Mouse (Mus musculus): Measurements from ENCODE around the gene Mrps18a. TPM values are rescaled to one million over a fixed set of nuclear protein-coding genes. Genes with fewer than 3 reads are reported as not detected.

The Mrps18a gene
- 24.0 and 33.8 TPM in 2 replicates for total RNA-seq (2023)

DNA sequence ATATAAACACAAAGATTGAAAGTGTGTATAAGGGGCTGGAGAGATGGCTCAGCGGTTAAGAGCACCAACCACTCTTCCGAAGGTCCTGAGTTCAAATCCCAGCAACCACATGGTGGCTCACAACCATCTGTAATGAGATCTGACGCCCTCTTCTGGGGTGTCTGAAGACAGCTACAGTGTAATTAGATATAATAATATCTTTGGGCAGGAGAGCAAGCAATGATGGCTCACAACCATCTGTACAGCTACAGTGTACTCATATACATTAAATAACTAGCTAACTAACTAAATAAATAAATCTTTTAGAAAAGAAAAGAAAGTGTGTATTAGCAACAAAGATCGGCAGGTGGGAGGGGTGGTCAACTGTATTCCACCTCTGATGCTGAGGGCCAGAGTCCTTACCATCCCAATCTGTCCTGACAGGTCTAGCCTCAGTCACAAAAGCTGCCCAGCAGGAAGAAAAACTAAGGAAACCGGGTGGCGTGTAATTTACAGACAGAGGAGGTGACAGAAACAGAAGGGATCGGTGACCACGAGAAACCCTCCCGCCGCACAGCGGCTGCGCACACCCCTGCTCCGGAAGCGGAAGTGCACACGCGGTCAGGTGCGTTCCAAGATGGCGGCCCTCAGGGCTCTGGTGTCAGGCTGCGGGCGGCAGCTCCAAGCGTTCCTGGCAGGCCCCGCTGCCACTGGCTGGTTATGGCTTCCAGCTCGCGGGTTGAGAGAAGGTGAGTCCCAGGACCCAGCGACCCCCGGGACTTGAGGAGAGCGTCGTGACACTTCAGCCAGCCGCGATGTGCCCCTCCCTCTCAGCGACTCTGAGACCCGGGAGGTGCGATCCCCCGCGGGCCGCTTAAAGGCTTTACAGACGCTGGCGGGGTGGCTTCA, at the start of gene Mrps18a:
Gene Mrps18a, plus strand, starts transcription at position 585 of the 888 bp plus-strand sequence.

DNA sequence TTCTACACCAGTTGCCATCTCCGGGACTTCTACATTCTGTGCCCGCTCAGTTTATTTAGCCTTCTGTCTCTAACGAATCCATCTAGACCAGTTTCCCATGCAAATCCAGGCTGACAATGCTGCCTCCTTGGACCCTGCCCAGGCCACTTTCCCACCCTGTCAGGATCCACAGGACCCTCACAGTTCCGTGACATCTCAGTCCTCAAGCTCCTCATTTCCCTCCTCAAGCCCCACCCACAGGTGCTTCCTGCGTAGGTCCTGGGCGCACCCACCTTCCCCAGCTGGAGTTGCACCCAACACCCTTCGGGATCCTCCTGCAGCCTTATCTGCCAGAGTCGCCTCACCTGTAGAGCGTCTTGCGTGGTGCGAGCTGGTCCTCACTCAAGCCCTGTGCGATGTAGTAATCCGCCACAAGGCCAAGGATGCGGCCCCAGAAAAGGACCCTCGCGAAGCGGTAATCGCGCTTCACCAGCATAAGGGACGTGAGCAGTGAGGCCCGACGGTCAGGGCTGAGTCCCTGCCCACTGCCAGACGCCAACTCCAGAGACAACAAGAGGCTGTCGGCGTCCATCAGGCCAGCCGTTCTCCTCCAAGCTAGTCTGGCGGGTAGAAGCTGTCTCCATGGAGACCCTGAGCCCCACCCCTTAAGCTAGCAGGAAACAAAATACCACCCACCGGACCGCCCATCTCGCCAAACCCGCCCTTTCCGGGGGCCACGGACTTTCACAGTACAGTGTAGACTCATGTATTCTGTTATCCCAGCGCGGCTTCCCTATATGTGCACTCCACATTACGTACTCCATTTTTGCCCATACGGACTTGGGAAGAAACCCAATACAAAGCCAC, 33.0 kb downstream of the Mrps18a start, which contains the start of gene Rsph9:
Gene Rsph9, minus strand, starts transcription at position 639 of the 846 bp plus-strand sequence.

DNA sequence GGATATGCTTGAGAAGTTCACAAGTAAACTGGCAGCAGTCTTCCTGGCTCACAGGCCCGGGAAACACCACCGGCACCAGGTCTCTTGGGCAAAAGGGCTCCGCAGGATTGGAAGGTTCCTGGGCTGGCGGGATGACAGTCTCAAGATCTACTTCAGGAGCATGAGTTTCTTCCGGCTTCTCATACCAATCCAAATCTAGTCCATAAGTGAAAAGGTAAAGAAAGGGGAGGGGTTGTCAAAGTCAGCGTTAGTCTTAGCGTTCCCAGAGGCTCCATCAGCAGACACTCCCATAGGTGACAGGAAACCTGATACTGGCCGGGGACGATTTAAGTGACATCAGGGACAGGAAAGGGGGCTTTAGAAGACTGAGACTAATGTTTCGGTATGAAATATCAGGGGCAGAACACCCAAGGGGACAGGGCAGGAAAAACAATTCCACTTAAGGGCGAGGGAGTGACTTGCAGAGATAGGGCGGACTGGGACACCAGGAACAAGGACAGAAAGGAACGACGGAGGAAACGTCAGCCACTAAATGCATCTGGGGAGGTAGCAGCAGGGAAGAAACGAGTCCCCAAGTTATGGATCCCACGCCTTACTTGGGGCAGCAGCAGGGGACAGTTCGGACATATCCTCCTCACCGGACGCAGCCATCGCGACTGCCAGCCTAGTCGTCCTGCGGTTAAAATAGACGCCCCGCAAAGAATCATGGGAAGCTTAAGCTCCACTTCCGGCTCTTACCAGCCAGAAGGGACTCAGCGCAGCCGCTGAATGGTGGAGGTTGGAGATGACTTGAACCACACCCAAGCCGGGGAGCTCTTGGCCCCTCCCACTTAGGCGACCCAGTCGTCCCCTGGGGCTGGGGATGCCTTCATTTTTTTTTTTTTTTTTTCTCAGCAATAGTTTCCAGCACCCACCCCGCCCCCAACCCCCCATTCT, 42.3 kb downstream of the Mrps18a start, which contains the start of gene Mad2l1bp:
Gene Mad2l1bp, minus strand, starts transcription at position 707 of the 936 bp plus-strand sequence.

GRCm38 (mm10) chr17:46160686-46161085, 49.9 kb downstream of the Mrps18a start, which contains the start of gene Gtpbp2:
TSS of gene Gtpbp2 (plus strand) at chr17:46161032.

Other genes starting within 250 kb of the Mrps18a start
- 46.3 and 53.6 TPM in 2 replicates for gene Vegfa, start 78.6 kb upstream of the Mrps18a start, total RNA-seq (2023)
- 1.5 TPM in 2 replicates for gene Rsph9, start 33.2 kb downstream of the Mrps18a start, total RNA-seq (2023)
- gene Mad2l1bp, start 42.6 kb downstream of the Mrps18a start, total RNA-seq (2023) = 22.6 and 23.5 TPM in 2 replicates
- gene Gtpbp2, start 50.0 kb downstream of the Mrps18a start, total RNA-seq (2023) = 97.3 and 128 TPM in 2 replicates
- gene Polh, start 91.7 kb downstream of the Mrps18a start, total RNA-seq (2023) = 10.5 and 11.8 TPM in 2 replicates
- 14.9 and 21.6 TPM in 2 replicates for gene Xpo5, start 91.8 kb downstream of the Mrps18a start, total RNA-seq (2023)
- 20.9 and 22.5 TPM in 2 replicates for gene Polr1c, start 137.1 kb downstream of the Mrps18a start, total RNA-seq (2023)
- gene Yipf3, start 137.1 kb downstream of the Mrps18a start, total RNA-seq (2023) = 101 and 104 TPM in 2 replicates
- gene Lrrc73, start 142.5 kb downstream of the Mrps18a start, total RNA-seq (2023) = 1.2 and 1.4 TPM in 2 replicates
- gene Tjap1, start 172.0 kb downstream of the Mrps18a start, total RNA-seq (2023) = 31.0 and 49.7 TPM in 2 replicates
- not detected in 2 replicates for gene Dlk2, start 186.4 kb downstream of the Mrps18a start, total RNA-seq (2023)
- gene Abcc10, start 217.4 kb downstream of the Mrps18a start, total RNA-seq (2023) = 6.1 and 6.7 TPM in 2 replicates

Measured in neutrophil, adult 65 days (primary cell).